Mouse (Mus musculus): ENCODE results near the gene Zmynd10.

- TF ChIP-seq CTCF (IDR thresholded peaks at IDR 0.05; ENCODE audit: control insufficient read depth, insufficient read depth, insufficient read length) = no peak
- TF ChIP-seq USF1 (IDR thresholded peaks at IDR 0.05; ENCODE audit: low read depth) = no peak
Observed at GRCm38 (mm10) chr9:107578587-107578986, 31.5 kb downstream of the Zmynd10 start, which contains the start of gene Naa80.

All from C2C12 (cell line).